In the genomic region with DNA sequence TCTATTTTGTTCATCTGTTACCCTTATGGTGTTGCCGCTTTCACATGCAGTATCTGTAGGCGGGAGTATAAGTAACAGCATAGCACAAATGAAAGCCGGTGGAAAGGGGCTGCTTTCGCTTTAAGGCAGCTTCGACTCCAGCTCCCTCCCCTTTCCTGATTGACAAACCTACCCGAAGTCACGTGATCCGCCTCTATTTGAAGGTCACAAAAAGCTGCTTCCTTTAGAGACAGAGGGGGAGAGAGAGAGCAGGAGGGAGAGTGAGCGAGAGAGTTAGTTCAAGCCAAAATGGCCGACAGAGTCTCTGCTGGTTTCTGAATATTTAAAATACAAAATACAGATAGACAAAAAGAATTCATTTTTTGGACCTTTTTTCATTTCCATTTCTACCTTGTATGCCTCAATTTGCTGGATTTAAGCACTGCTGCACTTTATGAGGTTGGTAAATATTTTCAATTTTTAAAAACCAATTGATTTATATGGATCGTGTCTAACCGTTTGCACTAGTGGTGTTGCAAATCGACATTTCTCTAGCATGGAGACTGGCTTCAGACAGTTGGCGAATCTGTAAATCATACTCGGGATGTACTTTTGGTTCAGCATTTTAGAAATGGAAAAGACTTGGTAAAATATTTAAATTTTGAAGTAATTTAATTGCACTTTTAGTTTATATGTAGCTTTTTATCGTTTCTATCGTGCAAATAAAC, we compare ENCODE assay signal across 8 mouse cellular contexts.
DNase-seq lines count a peak whose midpoint lies in the region; ATAC-seq lines count a peak whose summit lies in the region.

No protein-coding gene starts in this region.

- H3K27ac ChIP-seq in hindbrain, embryonic 15.5 days (replicated peaks) = peak overlapping the region; percentile 91

- peak overlapping the region; percentile 63 for H3K4me2 ChIP-seq in hindbrain, embryonic 15.5 days

- DNase-seq in T-cell, adult 2 months (ENCODE audit: low spot score) = peak; percentile 95
- peak; percentile 83 to 91 for DNase-seq in cerebellum, postnatal 36 days
- DNase-seq in frontal cortex, postnatal 36 days (ENCODE audit: low spot score in 2 of 2) = peak; percentile 89 to 95
- DNase-seq in left cerebral cortex, adult 11 months (ENCODE audit: low spot score) = peak; percentile 94
- DNase-seq in lung, postnatal 4 days = peak; percentile 86 to 91
- peak; percentile 87 for DNase-seq in retina, postnatal 7 days (ENCODE audit: low read depth, low spot score)
- DNase-seq in urinary bladder, adult 2 months (ENCODE audit: low spot score) = peak; percentile 36

- WGBS in hindbrain, embryonic 15.5 days = 0% methylated on average over 17 of the region's 17 CpGs

- ATAC-seq in hindbrain, embryonic 15.5 days (ENCODE audit: low FRiP score, low read depth) = peak; percentile 91

- H3K4me1 ChIP-seq in hindbrain, embryonic 15.5 days (replicated peaks) = peaks cover 38% of the 10 kb centered on the region

- H3K9ac ChIP-seq in hindbrain, embryonic 15.5 days = peak overlapping the region; percentile 58

- peak overlapping the region; percentile 59 for H3K4me3 ChIP-seq in hindbrain, embryonic 15.5 days

- H3K9me3 ChIP-seq in hindbrain, embryonic 15.5 days = no peaks in the 10 kb centered on the region

- no peaks in the 10 kb centered on the region for H3K27me3 ChIP-seq in hindbrain, embryonic 15.5 days

- no peaks in the 10 kb centered on the region for H3K36me3 ChIP-seq in hindbrain, embryonic 15.5 days

Comparison
In these comparisons a context has a peak if more than half of its experiments do, and no peak if none do; other contexts are left out.
1. Peak in every context shown above with its lines: DNase-seq, ATAC-seq, H3K4me3 ChIP-seq and H3K27ac ChIP-seq.
2. DNase-seq: peak in every context shown above with its lines; median percentile 95 in T-cell, adult 2 months; 94 in left cerebral cortex, adult 11 months; 92 in frontal cortex, postnatal 36 days; 88 in lung, postnatal 4 days; 87 in cerebellum, postnatal 36 days; 87 in retina, postnatal 7 days; 36 in urinary bladder, adult 2 months.